Mouse (Mus musculus): ENCODE data around the gene Defa30.
"Not testable (repeated sequence)": the region's sequence is repeated elsewhere in the genome, so short reads cannot be mapped to it uniquely, and the experiment has no call there.

Gene Defa30

GRCm38 (mm10) chr8:21134342-21134741 is at the start of gene Defa30:
Gene Defa30 (plus strand): TSS chr8:21134642.
- not testable (repeated sequence) for DNase-seq

GRCm38 (mm10) chr8:21093106-21093505 is 41.3 kb upstream of the Defa30 start:
- DNase-seq, result no peak

GRCm38 (mm10) chr8:21095950-21096349 is 38.5 kb upstream of the Defa30 start, which contains the start of gene Gm14851:
Gene Gm14851 (minus strand): TSS chr8:21096050.
- not testable (repeated sequence) for DNase-seq

- not testable (repeated sequence) for DNase-seq
Measured at GRCm38 (mm10) chr8:21161977-21162376, 27.5 kb downstream of the Defa30 start, which contains the start of gene Defa22. Gene Defa22 (plus strand): TSS chr8:21162277.
